Mouse (Mus musculus) cerebellum, postnatal 10 days (tissue): Measurements from ENCODE around the gene Stim1.
A peak's percentile ranks its signal among the peaks of the same experiment; 100 is the strongest.
"Not testable (repeated sequence)": the region's sequence is repeated elsewhere in the genome, so short reads cannot be mapped to it uniquely, and the experiment has no call there.

Source experiments
- DNase-seq, 2 experiments: peaks; one replicate each; pipeline ENCODE4 v3.0.0; 2021; ENCODE audit warnings: mixed read lengths in 2 of 2

Gene Stim1

GRCm38 (mm10) chr7:102249896-102250630, 17.5 kb upstream of the Stim1 start:
- peak; percentile 77 to 84 for DNase-seq

GRCm38 (mm10) chr7:102250631-102251214, 16.9 kb upstream of the Stim1 start:
- peak; percentile 93 for DNase-seq

- DNase-seq = no peak
Measured at GRCm38 (mm10) chr7:102253631-102254030, 14.0 kb upstream of the Stim1 start.

GRCm38 (mm10) chr7:102255954-102256353, 11.7 kb upstream of the Stim1 start, which contains the start of gene Rhog:
Gene Rhog (minus strand): TSS chr7:102256054.
- no peak for DNase-seq

- no peak for DNase-seq
Measured at GRCm38 (mm10) chr7:102256636-102257035, 11.0 kb upstream of the Stim1 start.

- peak; percentile 90 to 95 for DNase-seq
Measured at GRCm38 (mm10) chr7:102258189-102258588, 9.4 kb upstream of the Stim1 start.

GRCm38 (mm10) chr7:102258753-102259152, 8.9 kb upstream of the Stim1 start:
- no peak for DNase-seq

GRCm38 (mm10) chr7:102259716-102260479, 7.7 kb upstream of the Stim1 start:
- DNase-seq = no peak

GRCm38 (mm10) chr7:102260518-102260917, 7.1 kb upstream of the Stim1 start:
- no peak for DNase-seq

GRCm38 (mm10) chr7:102263020-102263419, 4.6 kb upstream of the Stim1 start:
- DNase-seq = no peak

GRCm38 (mm10) chr7:102266021-102266400, 1.6 kb upstream of the Stim1 start:
- not testable (repeated sequence) for DNase-seq

- DNase-seq = peak in 1 of 2 experiments; percentile 9
Measured at GRCm38 (mm10) chr7:102266401-102267042, 1.1 kb upstream of the Stim1 start.

- DNase-seq = peak; percentile 98 to 99
Measured at GRCm38 (mm10) chr7:102267113-102267579, 460 bp upstream of the Stim1 start.

- DNase-seq = no peak
Measured at GRCm38 (mm10) chr7:102268395-102268748, 766 bp downstream of the Stim1 start.

GRCm38 (mm10) chr7:102272422-102272948, 4.9 kb downstream of the Stim1 start:
- peak; percentile 37 to 43 for DNase-seq

GRCm38 (mm10) chr7:102281403-102281802, 13.8 kb downstream of the Stim1 start:
- no peak for DNase-seq

GRCm38 (mm10) chr7:102282261-102282660, 14.7 kb downstream of the Stim1 start:
- DNase-seq = no peak

- no peak for DNase-seq
Measured at GRCm38 (mm10) chr7:102289466-102289865, 21.9 kb downstream of the Stim1 start.

- DNase-seq = no peak
Measured at GRCm38 (mm10) chr7:102292228-102292627, 24.6 kb downstream of the Stim1 start.

- DNase-seq = no peak
Measured at GRCm38 (mm10) chr7:102293234-102293633, 25.6 kb downstream of the Stim1 start.

- no peak for DNase-seq
Measured at GRCm38 (mm10) chr7:102300761-102301160, 33.2 kb downstream of the Stim1 start.

GRCm38 (mm10) chr7:102302471-102302870, 34.9 kb downstream of the Stim1 start:
- DNase-seq = no peak

GRCm38 (mm10) chr7:102305596-102305995, 38.0 kb downstream of the Stim1 start:
- peak; percentile 21 to 25 for DNase-seq
